Mouse (Mus musculus) bone marrow macrophage, adult 2 months (primary cell): ENCODE data around the gene Crybb1.

ENCODE experiments used
- CTCF ChIP-seq: IDR thresholded peaks from 2 replicates; pipeline ENCODE4 v1.5.1; 2012; ENCODE audit warnings: low read depth, mild to moderate bottlenecking, low read length, moderate library complexity
- POLR2A ChIP-seq: IDR thresholded peaks from 2 replicates; pipeline ENCODE4 v1.6.1; 2012; ENCODE audit warnings: mild to moderate bottlenecking, low read depth, low read length, borderline replicate concordance

DNA sequence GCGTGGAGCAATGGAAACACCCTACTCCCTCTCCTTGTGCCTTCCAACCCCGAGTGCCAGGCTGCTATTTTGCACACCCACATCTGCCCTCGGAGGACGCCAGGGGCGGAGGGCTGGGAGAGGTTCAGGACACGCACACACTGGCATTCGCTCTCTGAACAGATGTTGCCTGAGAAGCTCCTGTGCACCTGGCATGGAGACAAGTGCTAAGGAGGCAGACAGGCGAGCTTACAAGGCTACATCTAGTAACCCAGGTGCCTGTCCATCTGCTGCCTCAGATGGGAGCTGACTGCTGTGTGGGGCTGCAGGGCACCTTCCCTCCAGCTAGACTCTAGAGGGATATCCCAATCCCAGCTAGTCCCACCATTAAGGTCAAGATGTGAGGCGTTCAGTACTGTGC lies 842 bp downstream of the Crybb1 start:
- TF ChIP-seq CTCF (no peak), POLR2A (no peak)
